ENCODE assay signal across 17 mouse cellular contexts in genomic region chr4:119259344-119260254, GRCm38 (mm10). TPM values are rescaled to one million over a fixed set of nuclear protein-coding genes. Genes with fewer than 3 reads are reported as not detected.
DNase-seq lines count a peak whose midpoint lies in the region; ATAC-seq and TF ChIP-seq lines count a peak whose summit lies in the region.
"Had no signal": no experiment of that assay in that cellular context is flagged by ENCODE, and none has a peak within 500 bp of the region (broad histone marks: within the 10 kb centered on the region; RNA-seq: fewer than 3 reads in every experiment).

No protein-coding gene starts in this region.

- no peak overlapping the region for H3K27ac ChIP-seq in forebrain, postnatal 0 days (ENCODE audit: low read depth, low read length)
- no peak overlapping the region for H3K27ac ChIP-seq in forebrain, embryonic 10.5 days
- no peak overlapping the region for H3K27ac ChIP-seq in kidney, postnatal 0 days
- H3K27ac ChIP-seq in kidney, embryonic 16.5 days (ENCODE audit: low read length) = no peak overlapping the region
- no peak overlapping the region for H3K27ac ChIP-seq in midbrain, postnatal 0 days (ENCODE audit: low read depth, low read length)
- H3K27ac ChIP-seq in midbrain, embryonic 13.5 days = no peak overlapping the region
- no peak overlapping the region for H3K27ac ChIP-seq in stomach, postnatal 0 days (replicated peaks)
- H3K27ac ChIP-seq: hindbrain, embryonic 10.5 days had no signal

- H3K27me3 ChIP-seq in forebrain, postnatal 0 days (ENCODE audit: insufficient read depth, low read length) = no peaks in the 10 kb centered on the region
- no peaks in the 10 kb centered on the region for H3K27me3 ChIP-seq in forebrain, embryonic 10.5 days (ENCODE audit: poor library complexity, severe bottlenecking)
- H3K27me3 ChIP-seq in kidney, postnatal 0 days (ENCODE audit: insufficient read depth, low read length) = no peaks in the 10 kb centered on the region
- H3K27me3 ChIP-seq in kidney, embryonic 16.5 days (ENCODE audit: insufficient read depth, low read length) = no peaks in the 10 kb centered on the region
- H3K27me3 ChIP-seq in midbrain, postnatal 0 days (ENCODE audit: insufficient read depth, low read length) = no peaks in the 10 kb centered on the region
- no peaks in the 10 kb centered on the region for H3K27me3 ChIP-seq in midbrain, embryonic 13.5 days
- H3K27me3 ChIP-seq in stomach, postnatal 0 days (ENCODE audit: control insufficient read depth, insufficient read depth, low read length) = no peaks in the 10 kb centered on the region

- no peak for DNase-seq in forebrain, postnatal 0 days
- DNase-seq in forebrain, embryonic 10.5 days (ENCODE audit: extremely low spot score, low spot score) = no peak
- no peak for DNase-seq in kidney, postnatal 0 days (ENCODE audit: low spot score)
- no peak for DNase-seq in midbrain, postnatal 0 days (ENCODE audit: low spot score)
- DNase-seq in stomach, postnatal 0 days (ENCODE audit: low spot score) = no peak
- DNase-seq: adrenal gland, postnatal 36 days; cerebellum, postnatal 14 days; heart, adult 18-20 months; kidney, adult 9 months; lung, postnatal 14 days; thymus, postnatal 25 days had no signal

- TF ChIP-seq CTCF in forebrain, postnatal 0 days (IDR thresholded peaks at IDR 0.05; ENCODE audit: low read depth) = peak; percentile 38; the same call in 1 of the 2 replicates
- TF ChIP-seq CTCF in kidney, postnatal 0 days (IDR thresholded peaks at IDR 0.05; ENCODE audit: low read depth) = peak; percentile 51
- peak; percentile 34; the same call in 1 of the 2 replicates for TF ChIP-seq CTCF in midbrain, postnatal 0 days (IDR thresholded peaks at IDR 0.05)
- peak; percentile 49 for TF ChIP-seq CTCF in stomach, postnatal 0 days (IDR thresholded peaks at IDR 0.05; ENCODE audit: low read depth)

- H3K36me3 ChIP-seq in forebrain, postnatal 0 days (ENCODE audit: insufficient read depth) = no peaks in the 10 kb centered on the region
- H3K36me3 ChIP-seq in forebrain, embryonic 10.5 days (replicated peaks) = no peaks in the 10 kb centered on the region
- no peaks in the 10 kb centered on the region for H3K36me3 ChIP-seq in kidney, postnatal 0 days (ENCODE audit: insufficient read depth, low read length)
- H3K36me3 ChIP-seq in kidney, embryonic 16.5 days (ENCODE audit: insufficient read depth, low read length) = no peaks in the 10 kb centered on the region
- no peaks in the 10 kb centered on the region for H3K36me3 ChIP-seq in midbrain, postnatal 0 days (ENCODE audit: insufficient read depth, low read length)
- H3K36me3 ChIP-seq in midbrain, embryonic 13.5 days = no peaks in the 10 kb centered on the region
- no peaks in the 10 kb centered on the region for H3K36me3 ChIP-seq in stomach, postnatal 0 days (ENCODE audit: control insufficient read depth, insufficient read depth, low read length)
- H3K36me3 ChIP-seq: hindbrain, embryonic 10.5 days had no signal

- no peak for ATAC-seq in forebrain, postnatal 0 days
- no peak for ATAC-seq in kidney, postnatal 0 days (replicated peaks; ENCODE audit: low FRiP score, low read depth)
- no peak for ATAC-seq in kidney, embryonic 16.5 days (ENCODE audit: low FRiP score, low TSS enrichment)
- 0 out of 2 replicates have a peak, but pooled peaks have one; percentile 9 for ATAC-seq in midbrain, postnatal 0 days (ENCODE audit: low FRiP score)
- ATAC-seq in midbrain, embryonic 13.5 days = no peak
- peak; percentile 33; the same call in 1 of the 2 replicates for ATAC-seq in stomach, postnatal 0 days (ENCODE audit: low FRiP score, low TSS enrichment)
- no peak for ATAC-seq in erythroblast, adult 5-6 weeks (replicated peaks; ENCODE audit: low FRiP score, poor library complexity, severe bottlenecking)

- H3K9ac ChIP-seq in forebrain, postnatal 0 days = no peak overlapping the region
- H3K9ac ChIP-seq in kidney, postnatal 0 days (ENCODE audit: low read depth, low read length) = no peak overlapping the region
- H3K9ac ChIP-seq in kidney, embryonic 16.5 days (replicated peaks; ENCODE audit: low read length) = no peak overlapping the region
- no peak overlapping the region for H3K9ac ChIP-seq in midbrain, postnatal 0 days (replicated peaks; ENCODE audit: low read length, poor library complexity, severe bottlenecking)
- no peak overlapping the region for H3K9ac ChIP-seq in midbrain, embryonic 13.5 days (replicated peaks)
- no peak overlapping the region for H3K9ac ChIP-seq in stomach, postnatal 0 days (ENCODE audit: low read length)

- WGBS in forebrain, postnatal 0 days = 88% methylated on average over 15 of the region's 15 CpGs
- WGBS in forebrain, embryonic 10.5 days = 85% methylated on average over 15 of the region's 15 CpGs
- WGBS in kidney, postnatal 0 days = 84% methylated on average over 15 of the region's 15 CpGs
- 86% methylated on average over 15 of the region's 15 CpGs for WGBS in kidney, embryonic 16.5 days
- 89% methylated on average over 15 of the region's 15 CpGs for WGBS in midbrain, postnatal 0 days
- WGBS in midbrain, embryonic 13.5 days = 84% methylated on average over 15 of the region's 15 CpGs
- WGBS in stomach, postnatal 0 days = 78% methylated on average over 15 of the region's 15 CpGs

- H3K4me2 ChIP-seq in forebrain, postnatal 0 days (ENCODE audit: low read depth) = no peak overlapping the region
- H3K4me2 ChIP-seq in kidney, postnatal 0 days (ENCODE audit: low read length) = no peak overlapping the region
- no peak overlapping the region for H3K4me2 ChIP-seq in kidney, embryonic 16.5 days (replicated peaks; ENCODE audit: low read depth, low read length)
- no peak overlapping the region for H3K4me2 ChIP-seq in midbrain, postnatal 0 days (ENCODE audit: low read depth, low read length, poor library complexity, severe bottlenecking)
- H3K4me2 ChIP-seq in midbrain, embryonic 13.5 days (replicated peaks) = no peak overlapping the region
- H3K4me2 ChIP-seq in stomach, postnatal 0 days (replicated peaks; ENCODE audit: low read depth) = no peak overlapping the region
- H3K4me2 ChIP-seq: midbrain, embryonic 11.5 days had no signal

- H3K4me1 ChIP-seq in forebrain, postnatal 0 days (ENCODE audit: insufficient read depth) = no peaks in the 10 kb centered on the region
- H3K4me1 ChIP-seq in forebrain, embryonic 10.5 days = peaks cover 33% of the 10 kb centered on the region
- 0 out of 2 replicates have a peak, but pooled peaks cover 5% of the 10 kb centered on the region for H3K4me1 ChIP-seq in kidney, postnatal 0 days (replicated peaks; ENCODE audit: insufficient read depth, low read length)
- H3K4me1 ChIP-seq in kidney, embryonic 16.5 days (ENCODE audit: insufficient read depth, low read length) = peaks cover 22% of the 10 kb centered on the region
- no peaks in the 10 kb centered on the region for H3K4me1 ChIP-seq in midbrain, postnatal 0 days (ENCODE audit: insufficient read depth, low read length)
- peaks cover 11% of the 10 kb centered on the region for H3K4me1 ChIP-seq in midbrain, embryonic 13.5 days (replicated peaks)
- no peaks in the 10 kb centered on the region for H3K4me1 ChIP-seq in stomach, postnatal 0 days (replicated peaks; ENCODE audit: control insufficient read depth, insufficient read depth)

- no peak for TF ChIP-seq EP300 in stomach, postnatal 0 days (optimal IDR thresholded peaks at IDR 0.05)

- no peak overlapping the region for H3K4me3 ChIP-seq in forebrain, postnatal 0 days (ENCODE audit: low read depth, low read length)
- no peak overlapping the region for H3K4me3 ChIP-seq in forebrain, embryonic 10.5 days
- H3K4me3 ChIP-seq in kidney, postnatal 0 days (replicated peaks; ENCODE audit: low read depth, low read length) = no peak overlapping the region
- H3K4me3 ChIP-seq in kidney, embryonic 16.5 days (ENCODE audit: low read length) = no peak overlapping the region
- H3K4me3 ChIP-seq in midbrain, postnatal 0 days (ENCODE audit: low read depth, low read length) = no peak overlapping the region
- H3K4me3 ChIP-seq in midbrain, embryonic 13.5 days (replicated peaks) = no peak overlapping the region
- H3K4me3 ChIP-seq in stomach, postnatal 0 days (ENCODE audit: low read depth, low read length) = no peak overlapping the region
- H3K4me3 ChIP-seq: hindbrain, embryonic 10.5 days had no signal

- H3K9me3 ChIP-seq in forebrain, postnatal 0 days (ENCODE audit: low read length) = no peaks in the 10 kb centered on the region
- no peaks in the 10 kb centered on the region for H3K9me3 ChIP-seq in forebrain, embryonic 10.5 days
- H3K9me3 ChIP-seq in kidney, postnatal 0 days (replicated peaks; ENCODE audit: low read length) = no peaks in the 10 kb centered on the region
- H3K9me3 ChIP-seq in kidney, embryonic 16.5 days (ENCODE audit: low read length) = no peaks in the 10 kb centered on the region
- H3K9me3 ChIP-seq in midbrain, postnatal 0 days (ENCODE audit: low read length) = no peaks in the 10 kb centered on the region
- no peaks in the 10 kb centered on the region for H3K9me3 ChIP-seq in midbrain, embryonic 13.5 days
- H3K9me3 ChIP-seq in stomach, postnatal 0 days (ENCODE audit: control insufficient read depth, low read length) = no peaks in the 10 kb centered on the region
- H3K9me3 ChIP-seq: hindbrain, embryonic 10.5 days had no signal

RNA-seq across cellular contexts. Expression of gene Cldn19, which starts 4.4 kb away (rescaled TPM):
- 0.86 and 0.92 TPM in 2 replicates for total RNA-seq in forebrain, postnatal 0 days (2014; rRNA removed)
- 0.59 and 1.7 TPM in 2 replicates for polyA plus RNA-seq in forebrain, postnatal 0 days (2015; fragmentation: Nextera tagmentation; extraction: Ambion mirVana)
- 0.16 TPM in 1 of 2 replicates, not detected in the other for polyA plus RNA-seq in forebrain, embryonic 10.5 days (2016; fragmentation: Nextera tagmentation; extraction: Ambion mirVana)
- 70.2 and 72.5 TPM in 2 replicates for polyA plus RNA-seq in kidney, postnatal 0 days (2015; fragmentation: Nextera tagmentation; extraction: Ambion mirVana)
- 22.4 and 24.4 TPM in 2 replicates for polyA plus RNA-seq in kidney, embryonic 16.5 days (2015; fragmentation: Nextera tagmentation; extraction: Ambion mirVana)
- 2.7 and 4.5 TPM in 2 replicates for total RNA-seq in midbrain, postnatal 0 days (2014; rRNA removed)
- polyA plus RNA-seq in midbrain, postnatal 0 days (2015; fragmentation: Nextera tagmentation; extraction: Ambion mirVana) = 0.75 and 0.77 TPM in 2 replicates
- 0.55 and 1.3 TPM in 2 replicates for polyA plus RNA-seq in midbrain, embryonic 13.5 days (2015; fragmentation: Nextera tagmentation; extraction: Ambion mirVana)
- polyA plus RNA-seq in stomach, postnatal 0 days (2015; fragmentation: Nextera tagmentation; extraction: Ambion mirVana) = 0.07 TPM in 1 of 2 replicates, not detected in the other
- not detected in 2 replicates for total RNA-seq in erythroblast, adult 5-6 weeks (2015; ENCODE audit: low replicate concordance)
- total RNA-seq in erythroblast, adult 5-6 weeks (2017; ENCODE audit: low replicate concordance) = not detected in 2 replicates
- total RNA-seq: heart, adult 18-20 months had no signal
- polyA plus RNA-seq: neural tube, embryonic 11.5 days had no signal

RNA-seq across cellular contexts. Expression of gene P3h1, which starts 26.9 kb away (rescaled TPM):
- total RNA-seq in forebrain, postnatal 0 days (2014; rRNA removed) = 12.8 and 13.8 TPM in 2 replicates
- 8.7 and 8.9 TPM in 2 replicates for polyA plus RNA-seq in forebrain, postnatal 0 days (2015; fragmentation: Nextera tagmentation; extraction: Ambion mirVana)
- 13.4 and 16.2 TPM in 2 replicates for polyA plus RNA-seq in forebrain, embryonic 10.5 days (2016; fragmentation: Nextera tagmentation; extraction: Ambion mirVana)
- 32.4 and 34.9 TPM in 2 replicates for polyA plus RNA-seq in kidney, postnatal 0 days (2015; fragmentation: Nextera tagmentation; extraction: Ambion mirVana)
- polyA plus RNA-seq in kidney, embryonic 16.5 days (2015; fragmentation: Nextera tagmentation; extraction: Ambion mirVana) = 35.8 and 36.0 TPM in 2 replicates
- 14.9 and 15.0 TPM in 2 replicates for total RNA-seq in midbrain, postnatal 0 days (2014; rRNA removed)
- polyA plus RNA-seq in midbrain, postnatal 0 days (2015; fragmentation: Nextera tagmentation; extraction: Ambion mirVana) = 9.8 and 10.2 TPM in 2 replicates
- polyA plus RNA-seq in midbrain, embryonic 13.5 days (2015; fragmentation: Nextera tagmentation; extraction: Ambion mirVana) = 8.1 and 9.9 TPM in 2 replicates
- 17.0 and 19.7 TPM in 2 replicates for polyA plus RNA-seq in stomach, postnatal 0 days (2015; fragmentation: Nextera tagmentation; extraction: Ambion mirVana)
- total RNA-seq in erythroblast, adult 5-6 weeks (2015; ENCODE audit: low replicate concordance) = 1.5 and 4.2 TPM in 2 replicates
- total RNA-seq in erythroblast, adult 5-6 weeks (2017; ENCODE audit: low replicate concordance) = 1.8 and 2.9 TPM in 2 replicates

RNA-seq across cellular contexts. Expression of gene AU022252, which starts 27.1 kb away (rescaled TPM):
- total RNA-seq in forebrain, postnatal 0 days (2014; rRNA removed) = 17.6 and 23.2 TPM in 2 replicates
- 22.7 and 23.4 TPM in 2 replicates for polyA plus RNA-seq in forebrain, postnatal 0 days (2015; fragmentation: Nextera tagmentation; extraction: Ambion mirVana)
- 32.7 and 41.6 TPM in 2 replicates for polyA plus RNA-seq in forebrain, embryonic 10.5 days (2016; fragmentation: Nextera tagmentation; extraction: Ambion mirVana)
- 28.1 and 31.1 TPM in 2 replicates for polyA plus RNA-seq in kidney, postnatal 0 days (2015; fragmentation: Nextera tagmentation; extraction: Ambion mirVana)
- 31.1 and 33.7 TPM in 2 replicates for polyA plus RNA-seq in kidney, embryonic 16.5 days (2015; fragmentation: Nextera tagmentation; extraction: Ambion mirVana)
- total RNA-seq in midbrain, postnatal 0 days (2014; rRNA removed) = 13.6 and 30.0 TPM in 2 replicates
- 20.1 and 22.1 TPM in 2 replicates for polyA plus RNA-seq in midbrain, postnatal 0 days (2015; fragmentation: Nextera tagmentation; extraction: Ambion mirVana)
- polyA plus RNA-seq in midbrain, embryonic 13.5 days (2015; fragmentation: Nextera tagmentation; extraction: Ambion mirVana) = 30.2 and 34.4 TPM in 2 replicates
- polyA plus RNA-seq in stomach, postnatal 0 days (2015; fragmentation: Nextera tagmentation; extraction: Ambion mirVana) = 15.6 and 16.9 TPM in 2 replicates
- total RNA-seq in erythroblast, adult 5-6 weeks (2015; ENCODE audit: low replicate concordance) = 0.84 and 0.96 TPM in 2 replicates
- 1.3 and 1.4 TPM in 2 replicates for total RNA-seq in erythroblast, adult 5-6 weeks (2017; ENCODE audit: low replicate concordance)

RNA-seq across cellular contexts. Expression of gene Ybx1, which starts 34.8 kb away (rescaled TPM):
- 829 and 985 TPM in 2 replicates for total RNA-seq in forebrain, postnatal 0 days (2014; rRNA removed)
- 1,107 and 1,112 TPM in 2 replicates for polyA plus RNA-seq in forebrain, postnatal 0 days (2015; fragmentation: Nextera tagmentation; extraction: Ambion mirVana)
- 929 and 1,023 TPM in 2 replicates for polyA plus RNA-seq in forebrain, embryonic 10.5 days (2016; fragmentation: Nextera tagmentation; extraction: Ambion mirVana)
- polyA plus RNA-seq in kidney, postnatal 0 days (2015; fragmentation: Nextera tagmentation; extraction: Ambion mirVana) = 606 and 676 TPM in 2 replicates
- 494 and 555 TPM in 2 replicates for polyA plus RNA-seq in kidney, embryonic 16.5 days (2015; fragmentation: Nextera tagmentation; extraction: Ambion mirVana)
- total RNA-seq in midbrain, postnatal 0 days (2014; rRNA removed) = 678 and 724 TPM in 2 replicates
- 971 and 1,006 TPM in 2 replicates for polyA plus RNA-seq in midbrain, postnatal 0 days (2015; fragmentation: Nextera tagmentation; extraction: Ambion mirVana)
- polyA plus RNA-seq in midbrain, embryonic 13.5 days (2015; fragmentation: Nextera tagmentation; extraction: Ambion mirVana) = 723 and 839 TPM in 2 replicates
- 330 and 339 TPM in 2 replicates for polyA plus RNA-seq in stomach, postnatal 0 days (2015; fragmentation: Nextera tagmentation; extraction: Ambion mirVana)
- total RNA-seq in erythroblast, adult 5-6 weeks (2015; ENCODE audit: low replicate concordance) = 270 and 329 TPM in 2 replicates
- 221 and 268 TPM in 2 replicates for total RNA-seq in erythroblast, adult 5-6 weeks (2017; ENCODE audit: low replicate concordance)

RNA-seq across cellular contexts. Expression of gene Tmem269, which starts 41.6 kb away (rescaled TPM):
- 0.15 TPM in 1 of 2 replicates, not detected in the other for total RNA-seq in forebrain, postnatal 0 days (2014; rRNA removed)
- polyA plus RNA-seq in forebrain, postnatal 0 days (2015; fragmentation: Nextera tagmentation; extraction: Ambion mirVana) = 0.62 and 0.65 TPM in 2 replicates
- polyA plus RNA-seq in forebrain, embryonic 10.5 days (2016; fragmentation: Nextera tagmentation; extraction: Ambion mirVana) = not detected in 2 replicates
- polyA plus RNA-seq in kidney, postnatal 0 days (2015; fragmentation: Nextera tagmentation; extraction: Ambion mirVana) = 0.14 TPM in 1 of 2 replicates, not detected in the other
- polyA plus RNA-seq in kidney, embryonic 16.5 days (2015; fragmentation: Nextera tagmentation; extraction: Ambion mirVana) = not detected in 2 replicates
- 0.11 TPM in 1 of 2 replicates, not detected in the other for total RNA-seq in midbrain, postnatal 0 days (2014; rRNA removed)
- polyA plus RNA-seq in midbrain, postnatal 0 days (2015; fragmentation: Nextera tagmentation; extraction: Ambion mirVana) = 0.43 and 0.83 TPM in 2 replicates
- 0.34 and 0.36 TPM in 2 replicates for polyA plus RNA-seq in midbrain, embryonic 13.5 days (2015; fragmentation: Nextera tagmentation; extraction: Ambion mirVana)
- polyA plus RNA-seq in stomach, postnatal 0 days (2015; fragmentation: Nextera tagmentation; extraction: Ambion mirVana) = 0.07 and 0.10 TPM in 2 replicates
- not detected in 2 replicates for total RNA-seq in erythroblast, adult 5-6 weeks (2015; ENCODE audit: low replicate concordance)
- total RNA-seq in erythroblast, adult 5-6 weeks (2017; ENCODE audit: low replicate concordance) = not detected in 2 replicates
- total RNA-seq: adrenal gland, postnatal 36 days; heart, adult 18-20 months had no signal
- polyA plus RNA-seq: neural tube, embryonic 11.5 days had no signal

Comparison
In these comparisons a context has a peak if more than half of its experiments do, and no peak if none do; other contexts are left out.
1. ATAC-seq: peak in midbrain, postnatal 0 days (single experiment) and stomach, postnatal 0 days (single experiment); none in forebrain, postnatal 0 days (single experiment), kidney, postnatal 0 days (single experiment), kidney, embryonic 16.5 days (single experiment), midbrain, embryonic 13.5 days (single experiment) and erythroblast, adult 5-6 weeks (single experiment).
2. Peak in every context shown above with its lines, with median percentiles within 50 percentile points of each other: CTCF ChIP-seq.